In the genomic region with DNA sequence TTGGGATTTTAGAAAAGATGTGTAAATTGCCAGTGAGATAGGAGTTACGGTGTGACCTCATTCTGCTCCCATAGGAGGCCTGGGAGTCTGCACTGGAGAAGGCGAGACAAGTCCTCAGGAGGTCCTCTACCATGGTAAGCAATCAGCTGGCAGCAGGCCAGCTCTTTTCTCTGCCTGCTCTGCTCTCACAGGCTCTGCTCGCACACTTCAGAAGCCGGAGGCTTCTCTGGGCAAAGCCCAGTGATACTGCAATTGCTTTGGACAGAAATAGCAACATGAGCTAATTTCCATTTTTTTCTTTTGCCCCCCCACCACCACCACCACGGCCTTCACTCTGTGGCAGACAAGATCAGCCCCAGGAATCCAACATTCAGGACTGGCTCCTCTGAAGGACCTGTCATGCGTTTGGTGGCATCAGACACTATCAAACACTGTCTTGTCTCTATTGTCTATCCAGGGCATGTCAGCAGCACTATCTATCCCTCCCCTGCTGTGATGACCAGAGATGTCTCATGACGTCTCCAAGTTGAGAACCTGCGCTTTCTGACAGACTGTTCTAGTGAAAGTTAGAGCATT, we compare ENCODE assay signal across 8 mouse cellular contexts.
A peak's percentile ranks its signal among the peaks of the same experiment; 100 is the strongest.
DNase-seq lines count a peak whose midpoint lies in the region; ATAC-seq lines count a peak whose summit lies in the region.

No protein-coding gene starts in this region.

- WGBS in neural tube, embryonic 11.5 days, result 65% methylated on average over 8 of the region's 8 CpGs
- 46% methylated on average over 8 of the region's 8 CpGs for WGBS in stomach, embryonic 15.5 days

- 0 out of 2 replicates have a peak, but pooled peaks have one; percentile 16 for ATAC-seq in neural tube, embryonic 11.5 days (ENCODE audit: insufficient read depth, low FRiP score, low TSS enrichment)
- peak; percentile 82 for ATAC-seq in stomach, embryonic 15.5 days (ENCODE audit: insufficient read depth, low FRiP score, low read depth)

- no peaks in the 10 kb centered on the region for H3K9me3 ChIP-seq in neural tube, embryonic 11.5 days (ENCODE audit: control insufficient read depth, low read length)
- H3K9me3 ChIP-seq in stomach, embryonic 15.5 days, result no peaks in the 10 kb centered on the region

- intact Hi-C loops in heart, postnatal 10 days (cut with DNase I), result no loop called here

- DNase-seq in neural tube, embryonic 11.5 days (ENCODE audit: low spot score), result peak; percentile 43
- no peak for DNase-seq in neural tube, embryonic 10.5 days (ENCODE audit: extremely low spot score, low spot score)
- peak; percentile 72 to 73 for DNase-seq in cerebellum, postnatal 36 days
- DNase-seq in heart, postnatal 10 days, result peak; percentile 49 to 53
- DNase-seq in lung, adult 18-20 months, result peak; percentile 45 to 60
- no peak for DNase-seq in thymus, postnatal 0 days (ENCODE audit: low spot score)
- no peak for DNase-seq in layer of hippocampus, postnatal 25 days (ENCODE audit: extremely low spot score in 1 of 2, low spot score in 1 of 2)

- no peaks in the 10 kb centered on the region for H3K36me3 ChIP-seq in neural tube, embryonic 11.5 days (ENCODE audit: control insufficient read depth, insufficient read depth, low read length)
- no peaks in the 10 kb centered on the region for H3K36me3 ChIP-seq in stomach, embryonic 15.5 days

- H3K27ac ChIP-seq in neural tube, embryonic 11.5 days (ENCODE audit: low read depth, low read length), result no peak overlapping the region
- H3K27ac ChIP-seq in stomach, embryonic 15.5 days, result no peak overlapping the region

- H3K4me1 ChIP-seq in neural tube, embryonic 11.5 days (ENCODE audit: control insufficient read depth, insufficient read depth, low read length), result no peaks in the 10 kb centered on the region
- no peaks in the 10 kb centered on the region for H3K4me1 ChIP-seq in stomach, embryonic 15.5 days

- no peak overlapping the region for H3K4me3 ChIP-seq in neural tube, embryonic 11.5 days (ENCODE audit: low read depth, low read length)
- H3K4me3 ChIP-seq in stomach, embryonic 15.5 days (replicated peaks), result no peak overlapping the region

- H3K9ac ChIP-seq in neural tube, embryonic 11.5 days (ENCODE audit: low read length), result no peak overlapping the region
- H3K9ac ChIP-seq in stomach, embryonic 15.5 days, result no peak overlapping the region

- no peak overlapping the region for H3K4me2 ChIP-seq in neural tube, embryonic 11.5 days (ENCODE audit: low read depth)
- no peak overlapping the region for H3K4me2 ChIP-seq in stomach, embryonic 15.5 days

- no peaks in the 10 kb centered on the region for H3K27me3 ChIP-seq in neural tube, embryonic 11.5 days (ENCODE audit: control insufficient read depth, insufficient read depth, low read length)
- no peaks in the 10 kb centered on the region for H3K27me3 ChIP-seq in stomach, embryonic 15.5 days (replicated peaks)

Comparison
In these comparisons a context has a peak if more than half of its experiments do, and no peak if none do; other contexts are left out.
1. DNase-seq: peak in neural tube, embryonic 11.5 days (single experiment), cerebellum, postnatal 36 days (2 of 2), heart, postnatal 10 days (2 of 2) and lung, adult 18-20 months (2 of 2); none in neural tube, embryonic 10.5 days (single experiment), thymus, postnatal 0 days (single experiment) and layer of hippocampus, postnatal 25 days (0 of 2).